Mouse (Mus musculus): ENCODE results near the gene Zrsr1.

GRCm38 (mm10) chr11:22931320-22931905, 40.4 kb upstream of the Zrsr1 start:
- TF ChIP-seq POLR2A (IDR thresholded peaks at IDR 0.05; ENCODE audit: borderline replicate concordance, control insufficient read depth, low read depth, low read length), result no peak
- TF ChIP-seq CTCF (IDR thresholded peaks at IDR 0.05; ENCODE audit: control insufficient read depth, insufficient read depth, low read length), result no peak

All from bone marrow, adult 2 months (tissue).